Mouse (Mus musculus): Measurements from ENCODE around the gene Magt1. TPM values are rescaled to one million over a fixed set of nuclear protein-coding genes. Genes with fewer than 3 reads are reported as not detected.
A peak's percentile ranks its signal among the peaks of the same experiment; 100 is the strongest.

Gene Magt1
- 7.3 and 9.1 TPM in 2 replicates for polyA plus RNA-seq (2012; rRNA removed)

- Histone ChIP-seq H3K27ac (ENCODE audit: insufficient read depth, low read length) (peak within 1 kb of the TSS; percentile 89), H3K4me1 (ENCODE audit: control insufficient read depth, insufficient read depth, low read length) (no peaks in the 10 kb centered on the region; the same call in 1 of the 2 replicates), H3K4me3 (ENCODE audit: insufficient read depth, low read length) (peak within 1 kb of the TSS; percentile 81)
- no peak for TF ChIP-seq CTCF (IDR thresholded peaks at IDR 0.05; ENCODE audit: extremely low read depth, insufficient read depth, low read length)
- TF ChIP-seq POLR2A (IDR thresholded peaks at IDR 0.05; ENCODE audit: extremely low read depth, insufficient read depth, low read length), result peak; percentile 18; the same call in 1 of the 2 replicates
These were observed at the start of gene Magt1 for GRCm38 (mm10) chrX:106011465-106012159. TSS of gene Magt1 (minus strand) at chrX:106011906.

GRCm38 (mm10) chrX:106048191-106048590, 36.5 kb upstream of the Magt1 start:
- TF ChIP-seq CTCF (IDR thresholded peaks at IDR 0.05; ENCODE audit: extremely low read depth, insufficient read depth, low read length), result no peak
- TF ChIP-seq POLR2A (IDR thresholded peaks at IDR 0.05; ENCODE audit: extremely low read depth, insufficient read depth, low read length), result no peak

GRCm38 (mm10) chrX:106045928-106046327, 34.2 kb upstream of the Magt1 start:
- Histone ChIP-seq H3K27ac (ENCODE audit: insufficient read depth, low read length) (no peak overlapping the region), H3K4me3 (ENCODE audit: insufficient read depth, low read length) (no peak overlapping the region), H3K4me1 (ENCODE audit: control insufficient read depth, insufficient read depth, low read length) (no peaks in the 10 kb centered on the region; the same call in 1 of the 2 replicates)
- TF ChIP-seq CTCF (IDR thresholded peaks at IDR 0.05; ENCODE audit: extremely low read depth, insufficient read depth, low read length) (no peak), POLR2A (IDR thresholded peaks at IDR 0.05; ENCODE audit: extremely low read depth, insufficient read depth, low read length) (no peak)

More at GRCm38 (mm10) chrX:106048191-106048590, 36.5 kb upstream of the Magt1 start:
- H3K27ac ChIP-seq (ENCODE audit: insufficient read depth, low read length), result no peak overlapping the region
- no peak overlapping the region for H3K4me3 ChIP-seq (ENCODE audit: insufficient read depth, low read length)
- H3K4me1 ChIP-seq (ENCODE audit: control insufficient read depth, insufficient read depth, low read length), result no peaks in the 10 kb centered on the region; the same call in 1 of the 2 replicates

GRCm38 (mm10) chrX:106045455-106045854, 33.7 kb upstream of the Magt1 start:
- H3K4me1 ChIP-seq (ENCODE audit: control insufficient read depth, insufficient read depth, low read length), result no peaks in the 10 kb centered on the region; the same call in 1 of the 2 replicates
- no peak overlapping the region for H3K4me3 ChIP-seq (ENCODE audit: insufficient read depth, low read length)
- TF ChIP-seq POLR2A (IDR thresholded peaks at IDR 0.05; ENCODE audit: extremely low read depth, insufficient read depth, low read length), result no peak
- TF ChIP-seq CTCF (IDR thresholded peaks at IDR 0.05; ENCODE audit: extremely low read depth, insufficient read depth, low read length), result no peak

GRCm38 (mm10) chrX:106043863-106044617, 32.3 kb upstream of the Magt1 start:
- no peak overlapping the region for H3K27ac ChIP-seq (ENCODE audit: insufficient read depth, low read length)
- H3K4me3 ChIP-seq (ENCODE audit: insufficient read depth, low read length), result no peak overlapping the region
- H3K4me1 ChIP-seq (ENCODE audit: control insufficient read depth, insufficient read depth, low read length), result no peaks in the 10 kb centered on the region; the same call in 1 of the 2 replicates
- TF ChIP-seq POLR2A (IDR thresholded peaks at IDR 0.05; ENCODE audit: extremely low read depth, insufficient read depth, low read length) (no peak), CTCF (IDR thresholded peaks at IDR 0.05; ENCODE audit: extremely low read depth, insufficient read depth, low read length) (no peak)

More at GRCm38 (mm10) chrX:106045455-106045854, 33.7 kb upstream of the Magt1 start:
- H3K27ac ChIP-seq (ENCODE audit: insufficient read depth, low read length), result no peak overlapping the region

GRCm38 (mm10) chrX:106037185-106037752, 25.6 kb upstream of the Magt1 start:
- Histone ChIP-seq H3K4me3 (ENCODE audit: insufficient read depth, low read length) (no peak overlapping the region), H3K27ac (ENCODE audit: insufficient read depth, low read length) (no peak overlapping the region), H3K4me1 (ENCODE audit: control insufficient read depth, insufficient read depth, low read length) (no peaks in the 10 kb centered on the region)
- TF ChIP-seq POLR2A (IDR thresholded peaks at IDR 0.05; ENCODE audit: extremely low read depth, insufficient read depth, low read length), result no peak
- no peak for TF ChIP-seq CTCF (IDR thresholded peaks at IDR 0.05; ENCODE audit: extremely low read depth, insufficient read depth, low read length)

GRCm38 (mm10) chrX:106035727-106036126, 24.0 kb upstream of the Magt1 start:
- TF ChIP-seq CTCF (IDR thresholded peaks at IDR 0.05; ENCODE audit: extremely low read depth, insufficient read depth, low read length) (no peak), POLR2A (IDR thresholded peaks at IDR 0.05; ENCODE audit: extremely low read depth, insufficient read depth, low read length) (no peak)
- H3K4me1 ChIP-seq (ENCODE audit: control insufficient read depth, insufficient read depth, low read length), result no peaks in the 10 kb centered on the region
- no peak overlapping the region for H3K4me3 ChIP-seq (ENCODE audit: insufficient read depth, low read length)
- H3K27ac ChIP-seq (ENCODE audit: insufficient read depth, low read length), result no peak overlapping the region

GRCm38 (mm10) chrX:106031124-106031523, 19.4 kb upstream of the Magt1 start:
- Histone ChIP-seq H3K4me3 (ENCODE audit: insufficient read depth, low read length) (no peak overlapping the region), H3K27ac (ENCODE audit: insufficient read depth, low read length) (no peak overlapping the region), H3K4me1 (ENCODE audit: control insufficient read depth, insufficient read depth, low read length) (no peaks in the 10 kb centered on the region)
- no peak for TF ChIP-seq CTCF (IDR thresholded peaks at IDR 0.05; ENCODE audit: extremely low read depth, insufficient read depth, low read length)
- TF ChIP-seq POLR2A (IDR thresholded peaks at IDR 0.05; ENCODE audit: extremely low read depth, insufficient read depth, low read length), result no peak

GRCm38 (mm10) chrX:106030176-106030575, 18.5 kb upstream of the Magt1 start:
- H3K27ac ChIP-seq (ENCODE audit: insufficient read depth, low read length), result no peak overlapping the region
- no peaks in the 10 kb centered on the region for H3K4me1 ChIP-seq (ENCODE audit: control insufficient read depth, insufficient read depth, low read length)
- TF ChIP-seq POLR2A (IDR thresholded peaks at IDR 0.05; ENCODE audit: extremely low read depth, insufficient read depth, low read length) (no peak), CTCF (IDR thresholded peaks at IDR 0.05; ENCODE audit: extremely low read depth, insufficient read depth, low read length) (no peak)
- H3K4me3 ChIP-seq (ENCODE audit: insufficient read depth, low read length), result no peak overlapping the region
